Mouse (Mus musculus) mouse embryonic stem cell (cell line): ENCODE results near the gene Ephx4.
"Not testable (repeated sequence)": the region's sequence is repeated elsewhere in the genome, so short reads cannot be mapped to it uniquely, and the experiment has no call there.

ENCODE experiments used
- in situ Hi-C, 2 experiments: fragments of 300-500 bp; cut with MboI; formaldehyde crosslinking; loops; 1 replicate in 1 of 2; 3 replicates in 1 of 2; pipeline ENCODE4 v1.14.3; 2019 to 2020; ENCODE audit warnings: low sequenced_read_pairs in 2 of 2, low pct_unique_long_range_greater_than_20kb in 1 of 2, mixed read lengths in 1 of 2; ENCODE audit not compliant: unreplicated experiment in 1 of 2

The Ephx4 gene

GRCm38 (mm10) chr5:107402436-107402835, at the start of gene Ephx4:
Gene Ephx4 (plus strand): TSS chr5:107402736.
- in situ Hi-C loops, result no loop called here

GRCm38 (mm10) chr5:107353981-107354380, 48.6 kb upstream of the Ephx4 start:
- in situ Hi-C loops, result no loop called here

GRCm38 (mm10) chr5:107355801-107356200, 46.7 kb upstream of the Ephx4 start:
- in situ Hi-C loops, result no loop called here

- in situ Hi-C loops, result no loop called here
These were observed 44.8 kb upstream of the Ephx4 start for GRCm38 (mm10) chr5:107357723-107358122.

- in situ Hi-C loops, result no loop called here
These were observed 43.0 kb upstream of the Ephx4 start for GRCm38 (mm10) chr5:107359395-107360053.

GRCm38 (mm10) chr5:107360054-107360730, 42.3 kb upstream of the Ephx4 start:
- in situ Hi-C loops, result no loop called here

- in situ Hi-C loops, result no loop called here
These were observed 32.5 kb upstream of the Ephx4 start for GRCm38 (mm10) chr5:107370040-107370439.

GRCm38 (mm10) chr5:107371335-107371734, 31.2 kb upstream of the Ephx4 start:
- in situ Hi-C loops, result no loop called here

GRCm38 (mm10) chr5:107373256-107373655, 29.3 kb upstream of the Ephx4 start:
- in situ Hi-C loops, result no loop called here

- in situ Hi-C loops, result not testable (repeated sequence)
These were observed 16.1 kb upstream of the Ephx4 start for GRCm38 (mm10) chr5:107386448-107386847.

- in situ Hi-C loops, result no loop called here
These were observed 14.7 kb upstream of the Ephx4 start for GRCm38 (mm10) chr5:107387788-107388187.

GRCm38 (mm10) chr5:107389373-107389772, 13.2 kb upstream of the Ephx4 start:
- in situ Hi-C loops, result no loop called here

GRCm38 (mm10) chr5:107394437-107394836, 8.1 kb upstream of the Ephx4 start:
- in situ Hi-C loops, result no loop called here

GRCm38 (mm10) chr5:107403011-107403946, 743 bp downstream of the Ephx4 start:
- in situ Hi-C loops, result no loop called here

- in situ Hi-C loops, result no loop called here
These were observed 1.6 kb downstream of the Ephx4 start for GRCm38 (mm10) chr5:107403947-107404684.

- in situ Hi-C loops, result no loop called here
These were observed 2.8 kb downstream of the Ephx4 start for GRCm38 (mm10) chr5:107405361-107405760.

GRCm38 (mm10) chr5:107410305-107410704, 7.8 kb downstream of the Ephx4 start:
- in situ Hi-C loops, result no loop called here

GRCm38 (mm10) chr5:107411326-107411725, 8.8 kb downstream of the Ephx4 start:
- in situ Hi-C loops, result no loop called here
